Mouse (Mus musculus): ENCODE results near the gene Grm5.

The Grm5 gene

DNA sequence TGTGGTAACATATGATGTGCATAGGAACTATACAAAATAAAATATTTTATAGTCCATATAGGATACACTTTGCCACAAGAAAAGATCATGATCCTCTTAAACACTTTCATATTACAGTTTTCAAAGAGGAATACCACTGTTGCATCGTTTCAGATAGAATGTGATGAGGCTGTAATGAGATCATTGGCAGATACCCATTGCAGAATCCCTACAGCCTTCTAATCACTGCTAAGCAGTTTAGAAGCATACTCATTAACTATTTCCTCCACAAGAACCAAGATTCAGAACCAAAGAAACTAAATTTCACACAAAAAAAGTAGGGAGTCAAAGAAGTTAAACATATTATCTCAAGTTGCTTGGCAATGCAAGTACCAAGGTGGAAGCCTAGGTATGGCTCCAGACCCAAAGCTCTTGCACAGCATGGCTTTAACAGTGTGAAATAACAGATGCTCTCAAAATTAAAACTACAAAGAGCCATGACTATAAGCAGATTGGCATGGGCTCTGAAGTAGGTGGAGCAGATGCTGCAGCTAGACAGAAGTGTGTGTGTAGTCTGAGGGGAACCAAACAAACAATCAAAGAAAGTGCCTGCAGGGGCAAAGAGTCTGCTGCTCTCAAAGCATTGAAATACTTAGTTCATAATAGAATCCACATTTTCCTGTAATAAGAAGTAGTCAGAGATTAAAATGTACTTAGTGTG lies 575.7 kb downstream of the Grm5 start:
- DNase-seq (ENCODE audit: low read depth, low spot score), result no peak

DNA sequence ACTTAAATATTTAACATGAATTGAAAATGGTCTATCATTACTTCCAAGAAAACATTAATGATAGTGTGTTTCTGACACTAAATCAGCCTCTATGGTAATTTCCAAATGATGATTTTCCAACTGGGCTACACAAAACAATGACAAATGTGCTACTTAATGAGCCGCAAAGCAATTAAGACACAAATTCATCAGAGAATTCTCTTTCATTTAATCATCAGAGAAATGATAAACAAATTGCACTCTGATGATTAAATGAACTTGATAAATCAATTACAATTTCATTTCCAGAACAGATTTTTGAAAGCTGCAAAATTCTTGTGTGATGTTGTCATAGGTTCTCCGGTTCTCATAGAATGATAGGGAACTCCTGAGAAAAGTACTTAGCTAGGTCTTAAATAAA lies 577.6 kb downstream of the Grm5 start:
- DNase-seq (ENCODE audit: low read depth, low spot score), result no peak

All from mesoderm, embryonic 11.5 days (tissue).